Mouse (Mus musculus): ENCODE measurements around the gene Olfr625-ps1.

The Olfr625-ps1 gene

GRCm38 (mm10) chr7:103682420-103682819, at the start of gene Olfr625-ps1:
Gene Olfr625-ps1, plus strand, starts transcription at chr7:103682720.
- in situ Hi-C loops (cut with MboI; ENCODE audit: unreplicated experiment in 2 of 2): no loop called here

DNA sequence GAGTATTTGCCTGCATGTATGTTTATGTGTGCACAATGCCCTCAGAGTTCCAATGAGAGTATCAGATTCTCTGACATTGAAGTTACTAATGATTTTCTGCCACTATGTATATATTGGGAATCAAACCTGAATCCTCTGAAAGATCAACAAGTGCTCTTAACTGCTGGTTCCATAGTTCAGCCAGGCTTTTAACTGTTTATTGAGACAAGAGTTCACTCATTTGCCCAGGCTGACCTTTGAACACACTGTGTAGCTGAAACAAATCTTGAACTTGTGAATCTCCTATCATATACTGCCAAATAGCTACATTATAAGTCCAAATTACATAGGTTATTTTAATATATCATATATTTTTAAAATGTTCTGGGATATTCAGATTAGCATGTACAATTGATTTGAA, 45.7 kb upstream of the Olfr625-ps1 start:
- in situ Hi-C loops (cut with MboI; ENCODE audit: unreplicated experiment in 2 of 2): no loop called here

- in situ Hi-C loops (cut with MboI; ENCODE audit: unreplicated experiment in 2 of 2): no loop called here
Observed at GRCm38 (mm10) chr7:103642602-103643001, 39.9 kb upstream of the Olfr625-ps1 start, which contains the start of gene Olfr622. Gene Olfr622, minus strand, starts transcription at chr7:103642702.

- in situ Hi-C loops (cut with MboI; ENCODE audit: unreplicated experiment in 2 of 2): no loop called here
Observed at GRCm38 (mm10) chr7:103644070-103644469, 38.5 kb upstream of the Olfr625-ps1 start.

DNA sequence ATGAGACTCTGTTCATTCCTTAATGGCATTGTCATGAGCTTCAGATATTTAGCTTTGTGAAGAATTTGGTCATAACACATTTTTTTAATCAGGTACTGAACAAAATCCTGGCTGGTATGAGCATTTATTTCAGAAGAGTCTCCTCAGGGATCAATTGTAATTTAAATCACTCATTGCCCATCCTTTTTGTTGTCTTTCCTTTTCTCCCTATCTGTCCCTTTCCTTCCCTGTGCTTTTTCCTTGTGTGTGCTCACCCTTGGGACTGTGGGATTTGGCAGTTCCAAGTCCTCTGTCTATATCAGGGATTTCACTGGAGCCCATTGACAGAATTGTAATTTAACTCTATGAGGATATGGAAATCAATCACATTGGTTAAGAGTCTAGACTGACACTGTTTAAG, 18.9 kb upstream of the Olfr625-ps1 start, which contains the start of gene Olfr623:
Olfr623 (minus strand) TSS at position 101 of the 400 bp plus-strand sequence.
- in situ Hi-C loops (cut with MboI; ENCODE audit: unreplicated experiment in 2 of 2): no loop called here

GRCm38 (mm10) chr7:103671091-103671490, 11.4 kb upstream of the Olfr625-ps1 start, which contains the start of gene Olfr624:
Gene Olfr624, minus strand, starts transcription at chr7:103671191.
- in situ Hi-C loops (cut with MboI; ENCODE audit: unreplicated experiment in 2 of 2): no loop called here

- in situ Hi-C loops (cut with MboI; ENCODE audit: unreplicated experiment in 2 of 2): no loop called here
Observed at GRCm38 (mm10) chr7:103699469-103699868, 16.9 kb downstream of the Olfr625-ps1 start.

- in situ Hi-C loops (cut with MboI; ENCODE audit: unreplicated experiment in 2 of 2): loop anchor here (5.0 to 25.0 kb wide), 7 partner anchors 93 to 1800 kb away; partner anchors contain the start of genes Olfr633 (in 1 of the 2), Olfr655 (in 1 of the 2), Olfr656 (in 1 of the 2) and Olfr657 (in 1 of the 2)
Observed at GRCm38 (mm10) chr7:103712024-103712423, 29.5 kb downstream of the Olfr625-ps1 start.

- in situ Hi-C loops (cut with MboI; ENCODE audit: unreplicated experiment in 2 of 2): loop anchor here (5.0 to 25.0 kb wide), 7 partner anchors 90 to 1798 kb away; partner anchors contain the start of genes Olfr633 (in 1 of the 2), Olfr655 (in 1 of the 2), Olfr656 (in 1 of the 2) and Olfr657 (in 1 of the 2)
Observed at GRCm38 (mm10) chr7:103714371-103714770, 31.9 kb downstream of the Olfr625-ps1 start, which contains the start of gene Olfr243. Gene Olfr243, plus strand, starts transcription at chr7:103714671.

DNA sequence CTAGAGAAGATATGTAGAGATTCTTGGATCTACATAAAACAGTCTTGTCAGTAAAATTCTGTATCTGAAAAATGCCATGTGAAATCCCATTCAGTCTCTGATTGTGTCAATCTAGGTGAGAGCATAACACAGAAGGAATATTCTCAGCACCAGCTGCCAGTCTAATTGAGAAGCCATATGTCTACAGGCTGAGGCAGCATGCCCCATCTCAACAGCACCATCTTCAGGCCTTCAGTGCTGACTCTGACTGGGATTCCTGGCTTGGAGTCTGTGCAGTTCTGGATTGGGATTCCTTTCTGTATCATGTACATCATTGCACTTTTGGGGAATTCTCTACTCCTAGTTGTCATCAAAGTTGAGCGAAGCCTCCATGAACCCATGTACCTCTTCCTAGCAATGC, 33.9 kb downstream of the Olfr625-ps1 start:
- in situ Hi-C loops (cut with MboI; ENCODE audit: unreplicated experiment in 2 of 2): loop anchor here (10.0 to 25.0 kb wide), 4 partner anchors 88 to 1796 kb away; partner anchors contain the start of genes Olfr655 (in 1 of the 2), Olfr656 (in 1 of the 2) and Olfr657 (in 1 of the 2)

DNA sequence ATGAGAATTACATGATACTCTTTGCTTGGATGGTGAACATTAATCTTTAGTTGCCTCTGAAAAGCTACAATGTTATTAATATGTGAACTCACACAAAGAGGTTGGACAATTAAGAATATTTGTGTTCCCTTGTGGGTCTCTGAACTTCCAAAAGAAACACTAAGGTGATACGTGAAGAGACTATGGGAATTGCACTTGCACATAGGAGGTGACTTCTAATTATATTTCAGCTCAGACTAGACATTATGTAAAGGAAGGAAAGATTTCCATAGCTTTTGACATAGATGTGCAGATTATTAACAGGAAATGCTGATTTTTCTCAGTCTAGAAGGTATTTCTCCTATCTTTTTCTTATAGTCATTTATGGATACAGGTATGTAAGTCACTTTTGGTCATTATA, 47.6 kb downstream of the Olfr625-ps1 start, which contains the start of gene Olfr628:
Olfr628 (plus strand) TSS at position 301 of the 400 bp plus-strand sequence.
- in situ Hi-C loops (cut with MboI; ENCODE audit: unreplicated experiment in 2 of 2): no loop called here
